Mouse (Mus musculus): Measurements from ENCODE around the gene 2900026A02Rik. TPM values are rescaled to one million over a fixed set of nuclear protein-coding genes. Genes with fewer than 3 reads are reported as not detected.

Gene 2900026A02Rik
- total RNA-seq (2021) = 10 to 100 TPM; 21.3 to 25.8 TPM
- long read RNA-seq, experiment 1, full-length matches to known transcripts = 9 of 16 reads
- long read RNA-seq, experiment 1, partial matches to known transcripts = 2 of 16 reads
- long read RNA-seq, experiment 1, other reads (novel, unspliced or antisense) = 5 of 16 reads
- long read RNA-seq, experiment 2, full-length matches to known transcripts = 22 of 27 reads
- long read RNA-seq, experiment 2, partial matches to known transcripts = 3 of 27 reads
- long read RNA-seq, experiment 2, other reads (novel, unspliced or antisense) = 2 of 27 reads

DNA sequence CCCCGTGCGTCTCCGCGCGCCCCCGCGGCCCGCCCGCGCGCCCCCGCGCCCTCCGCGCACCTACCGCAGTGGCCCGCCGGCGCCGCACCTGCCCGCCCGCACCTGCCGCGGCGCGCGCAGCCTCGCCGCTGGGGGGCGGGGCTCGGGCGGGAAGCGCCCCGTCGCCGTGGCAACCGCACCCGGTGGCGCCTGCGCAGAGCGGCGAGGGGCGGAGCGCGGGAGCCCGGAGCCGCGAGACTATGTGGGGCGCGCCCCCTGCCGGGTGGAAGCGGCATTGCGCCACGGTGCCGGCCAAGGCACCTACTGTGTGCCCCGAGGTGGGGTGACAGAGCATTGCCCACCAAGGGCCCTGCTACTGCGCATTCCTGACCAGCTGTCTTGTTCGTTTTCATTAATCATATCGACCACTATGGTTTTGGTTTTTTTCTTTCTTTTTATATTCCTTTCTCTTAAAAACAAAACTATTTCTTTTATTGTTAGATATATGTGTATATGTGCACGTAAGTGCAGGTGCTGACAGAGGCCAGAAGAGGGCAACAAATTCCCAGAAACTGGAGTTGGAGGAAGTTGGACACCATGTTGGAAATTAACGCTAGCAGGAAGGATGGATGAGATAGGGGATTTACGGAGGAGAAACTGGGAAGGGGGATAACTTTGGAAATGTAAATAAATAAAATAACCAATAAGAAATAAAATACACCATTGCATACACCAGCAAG, at the start of gene 2900026A02Rik:
2900026A02Rik (minus strand) TSS at position 90 of the 719 bp plus-strand sequence.
- peak; percentile 61 for DNase-seq (ENCODE audit: low spot score)

DNA sequence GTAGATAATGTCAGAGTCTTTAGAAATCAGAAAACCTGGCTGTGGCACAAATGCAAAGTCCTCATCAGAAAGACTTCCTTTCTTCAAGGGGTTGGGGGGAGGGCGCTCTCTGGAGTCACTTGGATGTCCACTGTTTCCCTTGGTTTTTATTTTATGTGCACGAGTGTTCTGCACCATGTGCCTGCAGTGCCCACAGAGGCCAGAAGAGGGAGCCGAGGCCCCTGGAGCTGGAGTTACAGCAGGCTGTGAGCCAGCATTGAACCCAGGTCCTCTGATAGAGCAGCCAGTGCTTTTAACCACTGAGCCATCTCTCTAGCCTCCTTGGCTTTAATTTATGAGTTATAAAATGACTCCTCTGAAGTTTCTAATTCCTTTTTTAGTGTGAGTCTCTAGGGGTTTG, 49.0 kb upstream of the 2900026A02Rik start:
- no peak for DNase-seq (ENCODE audit: low spot score)

DNA sequence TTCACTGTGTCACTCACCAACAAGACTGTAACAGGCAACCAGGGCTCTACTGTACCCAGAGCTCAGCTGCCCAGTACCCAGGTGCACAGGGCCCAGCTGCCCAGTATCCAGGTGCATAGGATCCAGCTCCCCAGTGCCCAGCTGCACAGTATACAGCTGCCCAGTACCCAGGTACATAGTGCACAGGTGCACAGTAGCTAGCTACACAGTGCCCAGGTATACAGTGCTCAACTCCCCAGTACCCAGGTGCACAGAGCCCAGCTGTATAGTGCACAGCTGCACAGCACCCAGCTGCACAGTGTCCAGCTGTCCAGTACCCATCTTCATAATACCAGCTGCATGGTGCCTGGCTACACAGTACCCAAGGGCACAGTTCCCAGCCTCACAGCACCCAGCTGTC, 47.2 kb upstream of the 2900026A02Rik start:
- DNase-seq (ENCODE audit: low spot score) = no peak

DNA sequence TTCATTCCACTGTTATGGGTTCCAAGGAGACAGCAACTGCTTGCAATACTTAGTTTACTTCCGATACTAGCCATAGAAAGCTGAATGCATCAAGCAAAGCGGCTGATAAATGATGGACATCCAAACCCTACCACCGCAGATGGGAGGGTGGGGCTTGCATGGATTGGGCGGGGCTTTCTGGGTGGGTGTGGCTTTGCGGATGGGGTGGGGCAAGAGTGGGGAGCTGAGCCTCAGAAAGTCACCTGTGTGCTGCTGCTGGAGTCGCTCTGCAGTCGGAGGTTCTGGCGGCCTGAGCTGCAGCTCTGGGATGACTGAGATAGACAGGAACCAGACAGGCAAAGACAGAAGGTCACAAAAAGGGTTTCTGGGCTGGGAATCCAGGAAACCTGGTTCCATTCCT, 44.6 kb upstream of the 2900026A02Rik start:
- no peak for DNase-seq (ENCODE audit: low spot score)

DNA sequence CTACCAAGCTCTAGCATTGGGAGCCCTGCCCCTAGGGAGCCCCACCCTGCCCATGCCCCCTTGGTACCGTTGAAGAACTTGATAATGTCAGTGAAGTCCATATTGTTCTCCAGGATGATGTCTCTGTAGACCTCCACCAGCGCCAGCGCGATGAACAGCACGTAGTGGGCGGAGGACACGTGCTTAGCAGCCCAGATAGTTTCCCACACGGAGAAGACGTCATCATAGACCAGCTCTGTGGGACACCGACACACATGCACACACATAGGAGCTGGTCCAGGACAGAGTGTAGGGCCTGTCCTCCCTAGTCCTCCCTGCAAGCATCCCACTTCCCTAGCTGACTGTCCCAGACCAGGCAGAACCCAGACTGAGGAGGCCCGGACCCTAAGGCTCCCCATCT, 29.8 kb upstream of the 2900026A02Rik start:
- no peak for DNase-seq (ENCODE audit: low spot score)

DNA sequence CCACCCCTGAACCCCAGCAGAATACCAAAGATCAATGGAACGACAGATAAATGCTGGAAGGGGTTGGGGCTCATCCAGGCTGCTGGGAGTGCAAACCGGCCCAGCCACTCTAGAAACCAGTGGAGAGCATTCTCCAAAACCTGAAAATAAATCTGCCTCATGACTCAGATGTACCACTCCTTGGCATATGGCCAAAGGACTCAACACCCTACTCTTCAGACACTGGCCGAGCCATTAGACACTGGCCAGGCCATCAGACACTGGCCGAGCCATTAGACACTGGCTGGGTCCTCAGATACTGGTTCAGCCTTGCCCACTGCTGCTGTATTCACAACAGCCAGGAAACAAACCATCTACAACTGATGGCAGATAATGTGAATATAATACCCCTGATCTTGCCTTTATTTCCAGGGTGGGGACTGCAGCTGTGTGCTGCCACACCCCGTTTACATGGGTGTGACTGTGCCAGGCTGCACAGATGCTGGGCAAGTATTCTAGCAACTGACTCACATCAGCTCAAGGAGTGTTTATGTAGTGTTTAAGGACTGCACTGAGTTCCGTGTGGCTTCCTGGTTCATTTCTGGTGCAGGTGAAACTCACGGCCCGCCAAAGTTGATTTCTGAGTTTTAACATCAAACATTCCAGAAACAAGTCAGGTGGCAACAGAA, 28.4 kb upstream of the 2900026A02Rik start:
- DNase-seq (ENCODE audit: low spot score) = no peak

DNA sequence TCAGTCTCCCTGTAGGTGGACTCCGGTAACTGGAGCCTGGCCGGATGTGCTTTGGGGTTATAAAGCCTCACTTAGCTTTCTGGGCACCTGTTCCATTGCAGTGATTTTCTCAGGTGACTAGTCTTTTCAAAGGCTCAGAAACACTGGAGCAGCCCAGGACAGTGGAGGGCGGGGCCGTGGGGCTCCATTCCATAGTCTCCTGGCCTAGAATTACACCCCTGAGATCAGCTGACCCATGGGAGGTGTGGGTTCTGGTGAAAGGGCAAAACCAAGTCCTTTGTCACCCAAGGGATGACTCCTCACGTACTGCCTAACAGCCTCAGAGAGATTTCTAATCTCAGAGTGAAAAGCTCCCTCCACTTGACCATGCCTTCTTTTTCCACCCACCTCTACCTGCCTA, 9.2 kb upstream of the 2900026A02Rik start:
- no peak for DNase-seq (ENCODE audit: low spot score)

DNA sequence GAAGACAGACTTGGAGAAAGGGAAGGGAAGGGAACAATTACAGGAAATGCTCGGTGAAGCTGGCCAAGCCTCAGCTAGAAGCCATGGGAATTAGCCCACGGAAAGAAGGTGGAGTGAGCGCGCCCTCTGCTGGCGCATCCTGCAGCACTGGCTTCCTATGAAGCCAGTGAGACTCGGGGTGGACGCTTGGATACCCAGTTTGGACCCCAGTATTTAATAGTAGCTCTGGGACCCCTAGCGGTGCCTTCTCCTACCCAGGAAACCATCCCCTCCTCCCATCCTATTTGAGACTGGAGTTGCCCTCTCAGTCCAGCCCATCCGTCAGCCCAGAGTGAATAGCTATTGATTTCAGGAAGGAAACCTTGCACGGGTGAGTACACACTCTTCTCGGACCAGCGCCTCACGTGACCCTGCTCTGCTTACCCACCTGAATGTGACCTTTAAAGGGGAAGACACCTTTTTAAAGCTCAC, 5.6 kb upstream of the 2900026A02Rik start, which contains the start of gene Tmem211:
Tmem211 (plus strand) TSS at position 278 of the 471 bp plus-strand sequence.
- DNase-seq (ENCODE audit: low spot score) = peak; percentile 83

DNA sequence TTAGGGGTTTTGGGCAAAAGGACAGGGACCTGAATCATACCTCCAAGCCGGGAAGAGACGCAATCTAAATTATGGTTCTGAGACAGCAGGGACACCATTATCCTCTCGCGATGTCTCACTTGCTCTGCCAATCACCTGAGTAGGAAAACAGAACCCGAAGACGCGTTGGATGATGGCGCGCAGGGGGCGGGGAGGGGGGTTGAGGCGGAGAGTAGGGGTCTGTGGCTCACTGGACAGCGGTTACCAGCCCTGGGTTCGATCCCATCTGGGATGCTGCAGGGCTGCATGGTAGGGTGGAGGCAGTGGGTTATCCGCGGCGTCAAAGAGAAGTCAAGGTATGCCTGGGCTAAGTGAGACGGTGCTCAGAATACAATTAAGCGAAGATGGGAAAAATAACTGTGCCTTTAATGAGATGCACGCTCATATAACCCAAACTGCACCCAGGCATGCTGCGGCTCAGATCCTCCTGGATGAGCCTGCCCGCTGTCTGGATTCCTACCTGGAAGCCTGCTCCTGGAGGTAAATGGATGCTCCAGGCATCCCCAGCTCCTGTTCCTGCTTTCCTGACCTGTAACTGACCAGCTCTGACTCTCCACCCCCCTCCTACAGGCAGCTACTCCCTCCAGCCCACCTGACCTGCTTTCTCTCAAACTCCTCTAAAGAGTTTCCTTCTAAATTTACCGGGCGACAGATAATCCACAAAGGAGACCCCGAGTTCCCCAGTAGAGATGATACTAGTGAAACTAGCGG, 4.8 kb upstream of the 2900026A02Rik start:
- DNase-seq (ENCODE audit: low spot score) = no peak

DNA sequence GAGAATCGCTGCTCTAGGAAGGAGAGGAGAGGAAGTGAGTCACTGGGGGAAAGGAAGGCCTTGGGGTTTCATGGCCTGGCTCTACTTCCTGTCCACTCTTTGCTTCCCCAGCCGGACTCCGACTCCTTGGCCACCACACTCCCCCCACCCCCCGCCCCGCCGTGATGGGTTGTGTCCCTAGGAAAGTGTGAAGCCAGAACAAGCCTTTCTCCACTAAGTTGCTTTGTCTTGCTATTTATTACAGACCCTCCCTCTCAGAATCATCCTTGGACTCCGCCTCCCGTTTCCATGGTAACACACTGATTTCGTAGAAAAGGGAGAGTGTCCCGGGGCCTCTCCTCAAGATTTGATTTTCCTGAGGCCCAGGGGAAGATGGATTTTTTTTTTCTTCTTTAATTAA, 4.2 kb upstream of the 2900026A02Rik start:
- DNase-seq (ENCODE audit: low spot score) = no peak

DNA sequence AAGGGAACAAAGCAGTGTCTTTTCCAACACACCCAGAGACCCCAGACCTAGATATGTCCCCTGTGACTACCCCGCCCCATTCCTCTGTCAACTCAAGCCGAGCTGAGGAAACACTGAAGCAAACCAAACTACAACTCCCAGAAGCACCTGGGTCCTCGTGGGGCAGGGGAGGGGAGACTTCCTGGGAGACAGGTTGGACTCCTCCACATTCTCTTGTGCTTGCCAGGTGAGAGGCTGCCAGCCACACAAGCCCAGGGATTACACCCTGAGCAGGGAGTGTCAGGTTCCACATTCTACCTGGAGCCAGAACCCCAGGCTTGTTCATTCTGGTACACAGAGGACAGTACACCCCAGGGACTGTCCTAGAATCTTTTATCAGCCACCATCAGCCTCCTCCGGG, 2.9 kb upstream of the 2900026A02Rik start:
- DNase-seq (ENCODE audit: low spot score) = no peak

DNA sequence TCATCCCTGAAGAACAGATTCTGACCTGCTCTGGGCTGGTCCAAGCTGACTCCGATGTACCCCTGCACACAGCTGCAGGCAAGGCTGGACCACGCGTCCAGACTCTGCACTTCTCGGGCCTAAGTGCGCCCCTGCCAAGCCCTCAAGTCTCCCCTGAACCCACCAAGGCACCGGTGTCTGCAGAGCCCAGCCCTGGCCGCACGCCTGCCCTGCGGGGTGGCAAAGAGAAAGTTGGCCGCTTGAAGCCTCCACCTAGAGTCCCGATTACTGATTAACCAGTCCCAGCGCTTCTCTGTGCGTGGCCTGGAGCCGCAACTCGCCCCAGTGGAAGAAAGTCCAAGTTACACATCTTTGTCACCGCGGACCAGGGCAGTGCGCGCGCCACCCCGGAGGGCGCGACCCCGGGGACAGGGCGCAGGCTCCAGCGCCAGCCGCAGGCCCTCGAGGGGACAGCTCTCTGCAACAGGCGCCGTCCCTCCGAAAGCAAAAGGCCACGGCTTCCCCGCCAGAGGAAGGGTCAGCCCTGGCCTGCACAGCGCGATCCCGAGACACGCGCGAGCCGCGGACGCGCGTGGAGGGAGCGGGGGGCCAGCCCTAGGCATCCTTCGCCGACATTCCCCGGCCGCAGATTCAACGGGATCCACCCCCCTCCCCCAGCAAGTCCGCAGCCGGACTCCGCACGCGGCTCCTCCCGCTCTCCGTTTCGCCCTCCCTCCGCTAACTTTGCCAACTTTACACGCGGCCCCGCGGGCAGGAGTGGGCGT, 471 bp downstream of the 2900026A02Rik start:
- DNase-seq (ENCODE audit: low spot score) = no peak

DNA sequence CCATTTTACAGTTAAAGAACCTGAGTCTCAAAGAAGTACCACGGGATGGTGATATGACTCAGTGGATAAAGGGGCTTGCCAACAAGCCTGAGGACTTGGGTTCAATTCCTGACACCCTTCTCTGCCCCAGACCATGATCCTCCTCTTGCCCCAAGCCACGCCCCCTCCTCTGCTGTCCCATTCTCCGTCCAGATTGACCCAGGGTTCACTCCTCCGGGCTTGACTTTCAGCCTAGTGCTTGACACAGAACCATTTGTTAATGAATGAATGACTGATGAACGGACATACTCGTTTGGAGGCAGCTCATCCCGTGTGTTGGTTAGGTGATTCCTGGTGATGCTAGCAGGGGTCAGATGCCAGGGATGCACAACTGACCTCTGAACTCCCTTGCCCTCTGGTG, 1.2 kb downstream of the 2900026A02Rik start:
- no peak for DNase-seq (ENCODE audit: low spot score)

DNA sequence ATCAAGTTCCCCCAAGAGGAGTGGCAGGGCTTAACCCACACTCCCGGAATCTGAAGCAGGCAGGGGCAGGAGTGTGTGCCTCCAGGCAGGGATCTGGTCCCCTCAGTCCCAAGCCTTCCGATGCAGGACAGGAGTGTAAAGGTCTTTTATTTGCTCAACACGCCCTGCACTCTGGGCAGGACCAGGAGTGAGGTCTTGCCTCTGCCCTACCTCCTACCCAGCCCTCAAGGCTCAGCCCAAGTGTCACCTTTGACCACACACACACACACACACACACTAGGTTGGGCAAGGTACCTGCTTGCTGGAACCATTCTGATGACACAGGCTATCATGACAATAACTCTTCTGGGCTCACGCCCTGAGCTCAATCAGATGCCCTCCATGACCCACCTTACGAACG, 1.6 kb downstream of the 2900026A02Rik start:
- no peak for DNase-seq (ENCODE audit: low spot score)

DNA sequence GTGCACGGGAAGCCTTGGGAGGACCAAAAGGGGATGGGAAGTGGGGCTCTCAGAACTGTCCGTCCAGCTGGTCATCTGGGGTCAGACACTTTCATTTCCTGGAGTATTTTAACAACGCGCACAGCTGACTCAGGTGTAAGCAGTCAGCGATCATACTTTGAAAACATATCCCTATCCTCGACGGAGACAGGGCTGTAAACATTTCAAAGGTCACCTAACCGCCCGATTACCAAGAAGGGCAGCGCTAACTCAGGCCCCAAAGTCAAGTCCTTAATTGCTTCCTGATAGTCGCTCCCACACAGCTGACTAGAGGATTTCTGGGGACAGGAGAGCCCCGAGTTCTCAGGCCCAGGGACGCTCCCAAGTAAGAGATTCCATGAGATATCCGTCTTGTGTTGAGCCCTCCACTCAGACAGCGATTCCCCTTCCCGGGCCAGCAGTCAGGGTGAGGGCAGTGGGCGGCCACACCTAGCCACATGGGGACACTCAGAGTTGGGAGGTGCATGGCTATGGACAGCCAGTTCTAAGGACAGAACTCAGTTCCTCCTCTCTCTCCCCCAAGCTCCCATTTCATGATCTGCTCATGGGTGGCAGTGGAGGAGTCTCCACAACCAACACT, 2.3 kb downstream of the 2900026A02Rik start:
- no peak for DNase-seq (ENCODE audit: low spot score)

DNA sequence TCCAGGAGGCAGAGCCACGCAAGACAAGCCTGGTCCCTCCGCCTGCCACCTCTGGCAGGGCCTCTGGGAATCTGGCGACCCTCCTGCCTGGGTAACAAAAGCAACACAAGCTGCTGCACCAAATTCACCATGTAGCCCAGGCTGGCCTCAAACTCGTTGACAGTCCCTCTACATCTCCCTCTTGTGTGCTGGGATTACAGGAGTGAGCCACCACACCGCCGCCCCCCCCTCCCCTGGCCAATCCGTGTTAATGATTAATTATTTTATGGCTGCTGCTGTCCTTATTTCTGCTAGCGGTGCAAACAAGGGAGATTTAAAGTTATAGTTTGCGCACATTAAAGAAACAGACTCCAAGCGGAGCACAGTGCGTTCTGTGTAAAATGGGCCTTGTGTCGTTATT, 4.0 kb downstream of the 2900026A02Rik start:
- DNase-seq (ENCODE audit: low spot score) = no peak

DNA sequence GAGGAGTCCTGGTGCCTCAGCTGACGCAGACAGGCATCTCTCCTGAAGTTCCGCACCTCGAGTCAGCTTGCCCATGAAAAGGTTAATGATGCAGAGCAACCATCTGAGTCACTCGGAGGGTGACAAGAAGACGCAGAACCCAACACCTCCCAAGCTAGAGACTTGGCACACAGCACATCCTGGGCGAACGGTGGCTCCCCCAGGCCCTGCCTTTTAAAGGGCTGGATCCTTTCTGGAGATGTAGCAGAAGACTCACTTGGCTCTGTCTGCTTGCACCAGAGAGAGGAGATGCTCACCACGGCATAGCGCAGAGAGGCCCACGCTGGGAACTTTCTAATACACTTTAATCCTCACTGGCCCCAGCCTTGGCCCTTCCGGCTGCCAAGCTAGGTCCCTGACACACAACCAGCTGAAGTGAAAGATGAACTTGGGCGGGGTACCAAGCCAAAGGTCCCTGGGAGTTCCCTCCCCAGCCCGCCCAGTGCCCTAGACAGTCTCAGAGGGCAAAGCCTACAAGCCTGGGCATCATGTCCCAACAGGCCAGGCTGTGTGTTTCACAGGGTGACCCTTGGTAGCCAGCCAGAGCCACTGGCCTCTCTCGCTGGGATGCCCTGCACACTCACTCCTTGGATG, 4.6 kb downstream of the 2900026A02Rik start:
- no peak for DNase-seq (ENCODE audit: low spot score)

DNA sequence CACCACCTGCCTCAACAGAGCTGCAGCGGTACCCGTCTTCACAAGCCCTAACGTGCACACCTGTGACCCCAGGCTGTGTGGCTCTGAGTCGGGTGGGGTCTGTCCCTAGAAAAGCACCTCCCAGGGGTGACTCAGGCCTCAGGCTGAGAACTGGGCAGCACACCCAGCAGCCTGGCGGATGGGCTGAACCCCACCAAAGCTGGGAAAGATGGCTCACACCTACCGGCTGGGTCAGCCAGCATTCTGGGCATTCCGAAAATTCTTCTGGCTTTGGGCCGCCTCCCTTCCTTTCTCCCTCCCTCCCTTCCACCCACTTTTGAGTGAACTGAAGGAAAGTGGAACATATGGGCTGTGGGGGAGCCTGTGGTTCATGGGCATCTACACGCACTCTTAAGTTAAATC, 5.4 kb downstream of the 2900026A02Rik start:
- DNase-seq (ENCODE audit: low spot score) = no peak

DNA sequence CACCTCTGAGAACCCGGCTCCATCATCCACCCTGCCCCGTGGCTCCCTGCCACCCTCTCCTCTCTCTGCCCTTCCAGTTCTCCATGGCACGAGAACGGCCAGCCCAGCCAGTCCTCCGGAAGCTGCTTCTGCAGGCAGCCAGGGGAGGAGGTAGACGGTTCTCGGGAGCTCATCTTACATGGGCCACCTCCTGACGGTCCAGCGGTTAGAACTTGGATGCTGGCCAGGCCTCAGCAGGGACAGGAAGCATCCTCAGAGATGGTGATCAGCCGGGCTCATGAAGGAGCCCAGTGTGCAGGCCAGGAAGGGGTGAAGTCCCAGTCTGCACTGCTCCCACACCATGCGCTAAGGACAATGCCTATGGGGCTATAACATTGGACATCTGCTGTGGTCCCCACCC, 6.6 kb downstream of the 2900026A02Rik start:
- DNase-seq (ENCODE audit: low spot score) = no peak

DNA sequence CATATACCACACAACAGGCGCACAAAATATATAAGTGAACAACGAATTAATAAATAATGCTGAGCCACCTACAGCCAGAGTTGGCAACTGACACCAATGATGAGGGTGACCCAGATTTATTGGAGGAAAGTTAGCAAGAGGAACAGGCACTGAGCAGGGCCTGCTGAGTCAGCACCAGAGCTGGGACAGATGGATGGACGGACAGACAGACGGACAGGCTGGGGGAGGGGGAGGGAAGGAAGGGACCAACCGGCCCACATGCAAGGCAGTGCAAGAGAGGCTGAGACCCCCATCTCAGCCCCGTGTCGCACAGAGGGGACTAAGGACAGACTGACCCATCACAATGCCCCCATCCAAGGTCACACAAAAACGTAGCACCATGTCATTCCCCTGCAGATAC, 7.0 kb downstream of the 2900026A02Rik start:
- DNase-seq (ENCODE audit: low spot score) = no peak
